Mouse (Mus musculus) liver, embryonic 14.5 days (tissue): ENCODE measurements around the gene Gm7879. TPM values are rescaled to one million over a fixed set of nuclear protein-coding genes. Genes with fewer than 3 reads are reported as not detected.

Experiments used
- ATAC-seq: fragments of 200-750 bp; cut with Nextera tagmentation; 2 replicates; pipeline ENCODE4 v1.8.0; 2017; ENCODE audit warnings: moderate number of reproducible peaks, mild to moderate bottlenecking, moderate library complexity; ENCODE audit not compliant: insufficient read depth
- DNase-seq, 3 experiments: peaks; one replicate each; pipeline ENCODE4 v3.0.0-alpha.2; 2012 to 2013; ENCODE audit warnings: low read depth in 3 of 3, low spot score in 3 of 3
- H3K27ac ChIP-seq: fragments of 300-500 bp; sonication (generic); 2 replicates; pipeline ENCODE4 v1.5.1; 2014; ENCODE audit warnings: moderate library complexity, mild to moderate bottlenecking, control low read depth, inconsistent platforms
- H3K27me3 ChIP-seq: fragments of 300-500 bp; sonication (generic); 2 replicates; pipeline ENCODE4 v1.6.1; 2014; ENCODE audit warnings: mild to moderate bottlenecking, low read length, moderate library complexity; ENCODE audit not compliant: control insufficient read depth, insufficient read depth
- H3K36me3 ChIP-seq: fragments of 300-500 bp; sonication (generic); replicated peaks from 2 replicates; pipeline ENCODE4 v1.6.1; 2014; ENCODE audit warnings: low read depth; ENCODE audit not compliant: control insufficient read depth, insufficient read depth
- H3K4me1 ChIP-seq, 2 experiments: fragments of 200-500 bp in 1 of 2; fragments of 300-500 bp in 1 of 2; sonication (generic) in 1 of 2; replicated peaks; 2 replicates each; pipeline ENCODE4 v1.6.1; 2012 to 2014; ENCODE audit warnings: antibody characterized with exemption in 1 of 2, inconsistent platforms in 1 of 2, low read length in 1 of 2; ENCODE audit not compliant: control insufficient read depth in 2 of 2, insufficient read depth in 2 of 2
- H3K4me2 ChIP-seq: fragments of 300-500 bp; sonication (generic); 2 replicates; pipeline ENCODE4 v1.6.1; 2014; ENCODE audit warnings: low read depth, mild to moderate bottlenecking, control low read depth, moderate library complexity
- H3K4me3 ChIP-seq, 2 experiments: fragments of 200-500 bp in 1 of 2; fragments of 300-500 bp in 1 of 2; sonication (generic) in 1 of 2; 2 replicates each; pipeline ENCODE4 v1.5.1; 2012 to 2014; ENCODE audit warnings: low read depth in 2 of 2, low read length in 2 of 2, mild to moderate bottlenecking in 2 of 2, control low read depth in 1 of 2, inconsistent platforms in 1 of 2, moderate library complexity in 1 of 2; ENCODE audit not compliant: insufficient read depth in 1 of 2
- H3K9ac ChIP-seq: fragments of 300-500 bp; sonication (generic); replicated peaks from 2 replicates; pipeline ENCODE4 v1.6.1; 2014; ENCODE audit warnings: mild to moderate bottlenecking, control low read depth, moderate library complexity
- H3K9me3 ChIP-seq: fragments of 300-500 bp; sonication (generic); 2 replicates; pipeline ENCODE4 v1.6.1; 2016; ENCODE audit warnings: low read length, mixed read lengths; ENCODE audit not compliant: control insufficient read depth
- CTCF ChIP-seq: IDR thresholded peaks from 2 replicates; pipeline ENCODE4 v1.5.1; 2016; ENCODE audit warnings: antibody characterized with exemption, low read depth, control low read depth
- EP300 ChIP-seq: IDR thresholded peaks from 2 replicates; pipeline ENCODE4 v1.6.1; 2016; ENCODE audit warnings: antibody characterized with exemption, low read depth
- WGBS: fragments of 180-500 bp; shearing (Covaris S2); extraction: QIAGEN DNeasy Blood & Tissue Kit; methylation state at CpG from one replicate; pipeline ENCODE4 v1.1.7; 2014; ENCODE audit not compliant: insufficient replicate concordance; 5-methylcytosine and 5-hydroxymethylcytosine counted together
- polyA plus RNA-seq, 2 experiments: library from polyadenylated mRNA; depleted of rRNA in 1 of 2; stranded (reverse) in 1 of 2; unstranded in 1 of 2; fragments of >200 nt; fragmentation: Nextera tagmentation in 1 of 2; extraction: Ambion mirVana in 1 of 2; gene quantifications; 2 replicates each; pipeline versions ENCODE4 v1.2.1 to v1.2.3; 2012 to 2014

Gene Gm7879
- polyA plus RNA-seq, 2 experiments, result 0.46 to 0.86 TPM

DNA sequence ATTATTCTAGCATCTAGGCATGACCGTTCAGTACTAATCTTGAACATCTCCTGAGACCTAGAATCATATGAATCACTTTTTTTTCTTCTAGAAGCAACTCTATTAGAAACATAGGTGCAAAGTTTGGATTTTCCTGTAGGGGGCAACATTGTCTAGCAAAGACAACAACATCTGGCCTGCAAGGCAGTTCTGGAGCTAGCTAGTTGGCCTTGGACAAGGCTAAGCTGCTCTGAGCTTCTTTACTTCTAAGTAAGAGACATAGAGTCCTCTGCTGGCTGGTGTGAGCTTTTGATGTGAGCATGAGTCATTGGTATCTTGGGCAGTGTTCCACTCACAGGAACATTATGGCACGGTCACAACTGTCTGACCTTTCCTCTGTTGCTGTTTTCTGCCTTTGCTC is 18.8 kb upstream of the Gm7879 start:
- Histone ChIP-seq H3K4me3 (no peak overlapping the region), H3K27ac (no peak overlapping the region), H3K9me3 (no peaks in the 10 kb centered on the region), H3K9ac (no peak overlapping the region), H3K4me2 (no peak overlapping the region), H3K27me3 (no peaks in the 10 kb centered on the region), H3K36me3 (no peaks in the 10 kb centered on the region), H3K4me1 (no peaks in the 10 kb centered on the region)
- no peak for DNase-seq
- TF ChIP-seq CTCF (peak; percentile 42; the same call in 1 of the 2 replicates), EP300 (no peak)
- ATAC-seq, result no peak
- WGBS, result 49% methylated on average over 2 of the region's 2 CpGs

DNA sequence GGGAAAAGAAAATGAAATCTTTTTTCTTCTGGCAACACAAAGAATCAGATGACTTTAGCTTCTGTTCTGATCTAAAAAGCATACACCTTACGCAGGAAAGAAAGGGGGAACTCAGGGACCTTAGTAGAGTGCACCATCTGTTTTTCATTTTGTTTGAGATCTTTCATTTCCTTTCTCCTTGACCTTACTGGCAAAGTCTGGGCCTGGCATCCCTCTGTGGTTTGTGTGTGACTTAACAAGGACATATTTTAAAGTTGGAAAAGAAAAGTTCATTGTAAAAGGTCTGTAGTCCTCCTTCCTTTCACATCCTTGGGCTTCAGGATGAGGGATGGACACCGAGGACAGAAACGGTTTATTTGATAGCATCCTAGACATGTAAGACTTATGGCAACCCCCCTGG is 17.0 kb upstream of the Gm7879 start:
- Histone ChIP-seq H3K27me3 (no peaks in the 10 kb centered on the region), H3K9me3 (no peaks in the 10 kb centered on the region), H3K27ac (no peak overlapping the region), H3K4me1 (no peaks in the 10 kb centered on the region), H3K4me3 (no peak overlapping the region), H3K36me3 (no peaks in the 10 kb centered on the region), H3K9ac (no peak overlapping the region), H3K4me2 (no peak overlapping the region)
- WGBS, result 64% methylated on average over 3 of the region's 3 CpGs
- no peak for TF ChIP-seq EP300
- no peak for TF ChIP-seq CTCF
- DNase-seq (no peak), ATAC-seq (no peak)

DNA sequence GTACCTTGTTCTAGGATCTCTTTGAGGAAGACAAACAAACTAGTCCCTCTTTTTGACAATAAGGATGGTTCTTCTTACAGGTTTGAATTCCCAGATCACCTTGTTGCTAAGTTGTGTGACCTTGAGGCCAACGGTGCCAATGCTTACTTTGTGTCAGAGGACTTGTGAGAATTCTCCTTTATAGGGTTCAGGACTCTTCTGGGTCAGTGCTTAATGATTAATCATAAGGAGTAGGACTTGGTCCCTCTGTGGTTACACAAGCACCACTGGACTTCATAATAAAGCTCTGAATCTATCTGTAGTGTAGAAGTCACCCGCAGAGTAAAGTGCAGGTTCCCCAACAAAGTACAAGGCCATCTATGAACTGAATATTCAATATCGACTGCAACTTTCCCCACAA is 8.3 kb upstream of the Gm7879 start:
- no peak for DNase-seq
- Histone ChIP-seq H3K9me3 (no peaks in the 10 kb centered on the region), H3K4me3 (no peak overlapping the region), H3K27ac (no peak overlapping the region), H3K4me2 (no peak overlapping the region), H3K36me3 (no peaks in the 10 kb centered on the region), H3K4me1 (no peaks in the 10 kb centered on the region), H3K27me3 (no peaks in the 10 kb centered on the region), H3K9ac (no peak overlapping the region)
- TF ChIP-seq CTCF, result no peak
- no peak for TF ChIP-seq EP300
- 70% methylated on average over 3 of the region's 3 CpGs for WGBS
- no peak for ATAC-seq

DNA sequence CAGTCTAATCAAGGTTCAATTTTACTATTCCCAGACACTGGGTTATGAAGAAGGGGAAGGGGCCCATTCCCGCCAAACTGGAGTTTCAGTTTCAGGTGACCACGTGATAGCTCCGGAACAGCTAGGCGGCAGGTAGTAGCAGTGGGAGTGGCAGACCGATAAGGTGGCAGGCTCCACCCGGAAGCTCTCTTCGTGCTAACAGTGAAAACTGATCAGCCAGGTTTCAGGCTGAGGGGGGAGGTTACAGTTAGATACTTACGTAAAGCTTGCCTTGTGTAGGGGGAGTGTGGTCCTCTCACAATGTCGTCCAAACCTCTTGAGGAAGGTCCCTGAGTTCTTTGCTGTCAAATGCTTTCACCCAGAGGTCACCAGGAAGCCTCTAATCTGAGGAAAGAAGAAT is 3.7 kb upstream of the Gm7879 start:
- WGBS, result 43% methylated on average over 9 of the region's 9 CpGs
- Histone ChIP-seq H3K27ac (no peak overlapping the region), H3K9ac (no peak overlapping the region), H3K36me3 (no peaks in the 10 kb centered on the region), H3K4me1 (no peaks in the 10 kb centered on the region), H3K27me3 (no peaks in the 10 kb centered on the region), H3K4me2 (no peak overlapping the region), H3K9me3 (no peaks in the 10 kb centered on the region), H3K4me3 (no peak overlapping the region)
- TF ChIP-seq EP300 (no peak), CTCF (no peak)
- ATAC-seq (no peak), DNase-seq (no peak)

DNA sequence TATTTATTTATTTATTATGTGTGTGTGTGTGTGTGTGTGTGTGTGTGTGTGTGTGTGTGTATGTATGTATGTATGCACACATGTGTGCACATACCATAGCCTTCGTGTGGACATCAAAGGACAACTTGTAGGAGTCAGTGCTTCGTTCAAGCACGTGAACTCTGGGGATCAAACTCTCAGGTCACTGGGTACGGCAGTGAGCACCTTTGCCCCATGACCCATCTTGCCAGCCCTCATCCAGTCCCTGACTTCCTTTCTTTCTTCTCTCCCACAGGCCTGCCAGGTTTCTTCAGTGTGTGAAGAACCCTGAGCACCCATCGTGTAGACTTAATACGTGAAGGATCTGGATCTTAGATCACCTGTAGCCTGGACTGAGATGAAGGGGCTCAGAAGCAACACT is 2.9 kb upstream of the Gm7879 start:
- no peaks in the 10 kb centered on the region for H3K4me1 ChIP-seq
- no peaks in the 10 kb centered on the region for H3K36me3 ChIP-seq
- no peak overlapping the region for H3K9ac ChIP-seq
- TF ChIP-seq CTCF, result no peak
- no peak for TF ChIP-seq EP300
- H3K27me3 ChIP-seq, result no peaks in the 10 kb centered on the region
- H3K4me3 ChIP-seq, result no peak overlapping the region
- H3K4me2 ChIP-seq, result no peak overlapping the region
- ATAC-seq (no peak), DNase-seq (no peak)
- no peaks in the 10 kb centered on the region for H3K9me3 ChIP-seq
- WGBS, result 70% methylated on average over 6 of the region's 6 CpGs
- no peak overlapping the region for H3K27ac ChIP-seq
